Mouse (Mus musculus) spleen, adult 2 months (tissue): ENCODE measurements around the gene Necap2.
A peak's percentile ranks its signal among the peaks of the same experiment; 100 is the strongest.

ENCODE experiments used
- CTCF ChIP-seq: fragments of 200-500 bp; IDR thresholded peaks from 2 replicates; pipeline ENCODE4 v1.5.1; 2011; ENCODE audit warnings: mild to moderate bottlenecking, inconsistent platforms; ENCODE audit not compliant: insufficient read depth, insufficient read length, insufficient replicate concordance; ENCODE audit errors: extremely low read depth
- POLR2A ChIP-seq: fragments of 200-500 bp; IDR thresholded peaks from 2 replicates; pipeline ENCODE4 v1.6.1; 2011; ENCODE audit warnings: low read depth, low read length, inconsistent platforms

DNA sequence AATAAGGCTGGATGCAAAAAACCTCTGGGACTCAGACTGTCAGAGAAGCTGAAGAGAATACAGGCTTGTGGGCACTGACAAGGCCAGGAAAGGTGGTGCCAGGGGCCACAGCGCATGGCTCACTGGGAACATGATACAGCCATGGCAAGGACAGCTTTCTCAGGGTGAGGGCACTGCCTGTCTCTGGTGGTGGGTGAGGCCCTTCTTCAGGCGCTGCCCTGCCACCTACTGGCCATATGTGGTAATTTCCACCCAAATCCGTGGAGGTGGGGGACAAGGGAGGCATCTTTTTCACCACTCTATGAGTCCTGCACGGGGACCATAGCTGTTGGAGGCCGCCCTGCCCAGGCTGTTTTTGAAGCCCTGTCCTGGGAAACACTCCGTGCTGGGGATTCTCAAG, 46.4 kb downstream of the Necap2 start:
- TF ChIP-seq POLR2A (no peak), CTCF (peak; percentile 95)
